Mouse (Mus musculus): ENCODE data around the gene Trabd. TPM values are rescaled to one million over a fixed set of nuclear protein-coding genes. Genes with fewer than 3 reads are reported as not detected.

The Trabd gene
- 10 to 100 TPM; 64.8 to 70.6 TPM for polyA plus RNA-seq (2017; shearing (Covaris generic))

GRCm38 (mm10) chr15:89074613-89075477, at the start of gene Trabd:
Gene Trabd (plus strand): TSS chr15:89075124.

GRCm38 (mm10) chr15:89059161-89059931, 15.6 kb upstream of the Trabd start, which contains the start of gene Panx2:
Gene Panx2 (plus strand): TSS chr15:89059734.

DNA sequence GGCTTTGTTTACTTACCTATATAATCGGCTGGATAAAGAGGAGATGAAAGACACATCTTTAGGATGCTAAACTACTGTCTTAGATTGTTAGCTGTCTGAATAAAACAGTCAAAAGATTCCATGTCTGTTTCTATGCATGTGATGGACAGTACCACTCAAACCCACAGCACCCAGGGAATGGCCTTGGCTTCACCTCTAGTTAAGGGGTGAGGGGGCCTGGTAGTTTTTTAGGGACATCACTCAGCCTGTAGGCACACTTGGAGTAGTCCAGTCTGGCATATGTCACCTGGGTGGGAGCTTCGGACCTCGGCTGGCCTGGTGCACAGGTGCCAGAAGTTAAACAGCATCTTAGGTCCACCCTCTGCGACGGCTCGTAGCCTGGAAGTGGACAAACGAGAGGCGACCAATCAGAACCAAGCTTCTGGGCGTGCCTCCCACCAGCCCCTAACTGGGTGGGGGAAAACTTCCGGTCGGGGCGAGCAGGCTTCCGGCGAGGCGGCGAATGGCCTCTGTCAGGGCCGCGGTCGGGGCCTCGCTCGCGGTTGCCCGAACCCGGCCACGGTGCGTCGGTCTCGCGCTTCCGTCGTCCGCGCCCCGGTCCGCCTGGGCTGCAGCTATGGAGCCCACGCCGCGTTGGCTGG, 13.8 kb downstream of the Trabd start, which contains the start of gene Selenoo:
TSS of gene Selenoo (plus strand) at position 478 of the 641 bp plus-strand sequence.

GRCm38 (mm10) chr15:89122649-89123366, 47.9 kb downstream of the Trabd start, which contains the start of gene Tubgcp6:
Gene Tubgcp6 (minus strand): TSS chr15:89123112.

DNA sequence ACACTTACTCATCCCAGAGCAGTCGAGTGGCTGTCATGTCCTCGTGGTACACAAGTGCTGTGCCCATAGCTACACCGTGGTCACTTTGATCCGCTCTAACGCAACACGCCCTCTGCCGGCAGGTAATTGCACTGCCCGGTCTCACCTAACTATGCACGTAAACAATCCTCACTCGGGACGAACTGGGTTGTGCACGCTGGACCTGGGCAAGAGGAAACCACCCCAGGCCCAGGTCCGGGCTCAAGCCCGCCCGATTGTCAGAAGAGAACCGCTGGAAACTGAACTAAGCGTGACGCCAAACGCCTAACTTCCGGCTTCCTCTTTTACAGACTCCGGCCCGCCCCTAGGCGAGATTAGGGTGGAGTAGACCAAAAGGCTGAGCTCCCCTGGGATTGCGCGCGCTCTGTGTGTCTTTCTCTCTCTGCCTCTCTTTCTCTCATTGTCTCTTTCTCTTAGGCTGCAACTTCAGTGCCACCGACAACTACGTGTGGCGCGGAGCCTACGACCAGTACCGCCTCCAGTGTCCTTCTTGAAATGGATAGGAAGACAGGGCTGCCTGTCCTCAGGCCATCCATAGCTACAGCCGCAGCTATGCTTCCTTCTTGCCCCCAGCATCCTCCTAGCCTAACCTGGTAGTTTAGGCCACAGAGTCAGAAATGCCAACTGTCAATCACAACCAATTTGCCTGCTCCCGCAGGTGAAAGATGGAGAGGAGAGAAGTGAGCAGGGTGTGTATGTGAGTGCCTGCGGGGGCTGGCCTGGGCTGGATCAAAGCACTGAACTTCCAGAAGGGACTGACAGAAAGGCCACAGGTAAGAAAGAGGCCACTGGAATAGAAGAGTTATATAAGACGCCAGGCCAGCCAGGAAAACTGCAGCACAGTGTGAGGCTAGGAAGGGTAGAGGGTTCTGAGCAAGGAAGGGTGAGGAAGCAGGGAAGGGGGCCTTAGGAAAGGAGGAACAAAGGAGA, 53.7 kb downstream of the Trabd start, which contains the start of gene Hdac10:
TSS of gene Hdac10 (minus strand) at position 319 of the 969 bp plus-strand sequence.

Other genes with a start within 250 kb of the Trabd start
- gene Pim3, start 212.9 kb upstream of the Trabd start, polyA plus RNA-seq (2017; shearing (Covaris generic)): 10 to 100 TPM; 19.5 to 25.8 TPM
- gene Ttll8, start 120.7 kb upstream of the Trabd start, polyA plus RNA-seq (2017; shearing (Covaris generic)): not detected
- gene Mlc1, start 96.1 kb upstream of the Trabd start, polyA plus RNA-seq (2017; shearing (Covaris generic)): not detected
- under 1 TPM in 1 of 2 experiments, not detected in 1; 0.52 TPM for gene Mov10l1, start 92.2 kb upstream of the Trabd start, polyA plus RNA-seq (2017; shearing (Covaris generic))
- gene Panx2, start 15.4 kb upstream of the Trabd start, polyA plus RNA-seq (2017; shearing (Covaris generic)): under 1 TPM in 1 of 2 experiments, not detected in 1; 0.31 TPM
- gene Selenoo, start 14.0 kb downstream of the Trabd start, polyA plus RNA-seq (2017; shearing (Covaris generic)): 10 to 100 TPM; 34.8 to 38.1 TPM
- 10 to 100 TPM; 16.4 to 18.9 TPM for gene Tubgcp6, start 48.0 kb downstream of the Trabd start, polyA plus RNA-seq (2017; shearing (Covaris generic))
- 10 to 100 TPM; 26.7 to 34.8 TPM for gene Hdac10, start 53.6 kb downstream of the Trabd start, polyA plus RNA-seq (2017; shearing (Covaris generic))
- gene Mapk12, start 65.6 kb downstream of the Trabd start, polyA plus RNA-seq (2017; shearing (Covaris generic)): 1 to 10 TPM in 1 of 2 experiments, under 1 TPM in 1; 0.79 to 1.2 TPM
- 10 to 100 TPM; 37.3 to 55.9 TPM for gene Mapk11, start 74.5 kb downstream of the Trabd start, polyA plus RNA-seq (2017; shearing (Covaris generic))
- 1 to 10 TPM; 2.0 to 2.7 TPM for gene Plxnb2, start 105.7 kb downstream of the Trabd start, polyA plus RNA-seq (2017; shearing (Covaris generic))
- gene Dennd6b, start 121.4 kb downstream of the Trabd start, polyA plus RNA-seq (2017; shearing (Covaris generic)): 10 to 100 TPM; 19.1 TPM
- gene Ppp6r2, start 136.4 kb downstream of the Trabd start, polyA plus RNA-seq (2017; shearing (Covaris generic)): 10 to 100 TPM; 22.0 to 22.6 TPM
- 100 to 1,000 TPM; 129 to 163 TPM for gene Sbf1, start 240.2 kb downstream of the Trabd start, polyA plus RNA-seq (2017; shearing (Covaris generic))
- not detected for gene Adm2, start 247.6 kb downstream of the Trabd start, polyA plus RNA-seq (2017; shearing (Covaris generic))